Mouse (Mus musculus) liver, adult 2 months (tissue): ENCODE results near the gene Tmem223. TPM values are rescaled to one million over a fixed set of nuclear protein-coding genes. Genes with fewer than 3 reads are reported as not detected.

Experiments
- DNase-seq: peaks from one replicate; pipeline ENCODE4 v3.0.0-alpha.2; 2011; ENCODE audit warnings: low read depth, low spot score; ENCODE audit errors: extremely low read depth
- H3K27ac ChIP-seq: fragments of 200-500 bp; replicated peaks from 2 replicates; pipeline ENCODE4 v1.5.1; 2012; ENCODE audit warnings: low read depth, mild to moderate bottlenecking, control low read depth, inconsistent platforms, low read length; ENCODE audit not compliant: insufficient read depth
- H3K27me3 ChIP-seq: fragments of 200-500 bp; 2 replicates; pipeline ENCODE4 v1.6.1; 2012; ENCODE audit warnings: mild to moderate bottlenecking, moderate library complexity, low read length, inconsistent platforms; ENCODE audit not compliant: control insufficient read depth, insufficient read depth
- H3K36me3 ChIP-seq: fragments of 200-500 bp; 2 replicates; pipeline ENCODE4 v1.6.1; 2012; ENCODE audit warnings: low read length, inconsistent platforms; ENCODE audit not compliant: control insufficient read depth, insufficient read depth
- H3K4me1 ChIP-seq: fragments of 200-500 bp; 2 replicates; pipeline ENCODE4 v1.6.1; 2011; ENCODE audit warnings: low read length; ENCODE audit not compliant: control insufficient read depth, insufficient read depth
- H3K4me3 ChIP-seq: fragments of 200-500 bp; 2 replicates; pipeline ENCODE4 v1.5.1; 2011; ENCODE audit warnings: low read depth, mild to moderate bottlenecking, control low read depth, low read length, moderate library complexity; ENCODE audit not compliant: insufficient read depth
- H3K79me2 ChIP-seq: fragments of 200-500 bp; 2 replicates; pipeline ENCODE4 v1.6.1; 2012; ENCODE audit warnings: inconsistent platforms, mild to moderate bottlenecking, low read length, moderate library complexity; ENCODE audit not compliant: control insufficient read depth, insufficient read depth
- H3K9ac ChIP-seq: fragments of 200-500 bp; 2 replicates; pipeline ENCODE4 v1.6.1; 2012; ENCODE audit warnings: low read depth, mild to moderate bottlenecking, control low read depth, inconsistent platforms, low read length
- CTCF ChIP-seq: fragments of 200-500 bp; IDR thresholded peaks from 2 replicates; pipeline ENCODE4 v1.5.1; 2011; ENCODE audit warnings: low read depth, low read length, control low read depth
- POLR2A ChIP-seq: fragments of 200-500 bp; IDR thresholded peaks from 2 replicates; pipeline ENCODE4 v1.6.1; 2011; ENCODE audit warnings: low read length, control low read depth; ENCODE audit not compliant: insufficient read depth; ENCODE audit errors: extremely low read depth
- WGBS: fragments of 180-500 bp; shearing (Covaris S2); methylation state at CpG from one replicate; pipeline ENCODE4 v1.1.7; 2018; 5-methylcytosine and 5-hydroxymethylcytosine counted together
- polyA plus RNA-seq: library from polyadenylated mRNA; depleted of rRNA; stranded (reverse); fragments of >200 nt; gene quantifications from 2 replicates; pipeline ENCODE4 v1.2.3, GENCODE M21; 2012
- total RNA-seq: library from RNA; depleted of rRNA; stranded (reverse); fragments of >200 nt; gene quantifications from 2 replicates; pipeline ENCODE4 v1.2.3, GENCODE M21; 2014

Tmem223 gene
- total and polyA plus RNA-seq, 2 experiments = 66.9 to 122 TPM

- H3K36me3 ChIP-seq = peaks cover 19% of the 10 kb centered on the region
- TF ChIP-seq CTCF (no peak), POLR2A (peak; percentile 84)
- peak; percentile 74 for DNase-seq
- peak within 1 kb of the TSS; percentile 92 for H3K27ac ChIP-seq
- peaks cover 13% of the 10 kb centered on the region; the same call in 1 of the 2 replicates for H3K4me1 ChIP-seq
- peaks cover 26% of the 10 kb centered on the region; the same call in 1 of the 2 replicates for H3K79me2 ChIP-seq
- under 1% methylated on average over 75 of the region's 75 CpGs for whole genome bisulfite sequencing
- H3K27me3 ChIP-seq = no peaks in the 10 kb centered on the region
- peak within 1 kb of the TSS; percentile 88 for H3K4me3 ChIP-seq
- peak within 1 kb of the TSS; percentile 97 for H3K9ac ChIP-seq
Observed at GRCm38 (mm10) chr19:8756635-8757387, 14.0 kb upstream of the Tmem223 start, which contains the start of gene Nxf1. Nxf1 (plus strand) TSS chr19:8757073.

DNA sequence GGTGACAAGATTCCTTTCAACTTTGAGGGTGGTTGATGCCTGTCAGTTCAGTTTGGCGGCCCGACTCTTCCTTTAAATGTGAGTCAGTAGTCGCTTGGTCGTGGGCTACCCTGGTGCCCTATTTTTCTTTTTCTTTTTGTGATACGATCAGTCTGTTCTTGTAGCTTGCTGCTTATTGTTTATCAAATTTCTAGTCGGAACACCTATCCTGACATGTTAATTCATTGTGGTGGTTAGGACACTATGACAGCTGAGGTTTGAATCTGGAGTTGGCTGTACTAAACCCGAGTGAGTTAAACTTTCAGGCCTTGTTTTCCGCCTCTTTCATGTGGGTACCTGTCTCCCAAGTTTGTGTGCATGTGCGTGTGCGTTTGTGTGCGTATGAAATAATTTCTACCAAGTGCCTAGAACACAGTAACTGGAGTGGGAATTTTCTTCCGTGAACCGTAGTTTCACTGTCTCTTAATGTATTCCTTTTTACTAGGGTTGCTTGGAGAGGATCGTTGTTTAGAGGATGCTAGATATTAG is 13.3 kb upstream of the Tmem223 start:
- DNase-seq = no peak
- TF ChIP-seq POLR2A (no peak), CTCF (no peak)
- WGBS = under 1% methylated on average over 14 of the region's 14 CpGs

GRCm38 (mm10) chr19:8758899-8759298 is 11.9 kb upstream of the Tmem223 start:
- Histone ChIP-seq H3K27me3 (no peaks in the 10 kb centered on the region), H3K4me1 (peaks cover 13% of the 10 kb centered on the region; the same call in 1 of the 2 replicates), H3K27ac (no peak overlapping the region), H3K4me3 (no peak overlapping the region), H3K79me2 (peaks cover 26% of the 10 kb centered on the region; the same call in 1 of the 2 replicates), H3K9ac (no peak overlapping the region), H3K36me3 (peaks cover 20% of the 10 kb centered on the region)
- 72% methylated on average over 2 of the region's 2 CpGs for WGBS
- DNase-seq = no peak
- no peak for TF ChIP-seq POLR2A
- no peak for TF ChIP-seq CTCF

More for the DNA sequence above, 13.3 kb upstream of the Tmem223 start:
- H3K9ac ChIP-seq = peak overlapping the region; percentile 97
- H3K27ac ChIP-seq = peak overlapping the region; percentile 53
- peaks cover 26% of the 10 kb centered on the region; the same call in 1 of the 2 replicates for H3K79me2 ChIP-seq
- peaks cover 14% of the 10 kb centered on the region for H3K36me3 ChIP-seq
- H3K27me3 ChIP-seq = no peaks in the 10 kb centered on the region
- peak overlapping the region; percentile 88 for H3K4me3 ChIP-seq
- H3K4me1 ChIP-seq = peaks cover 13% of the 10 kb centered on the region; the same call in 1 of the 2 replicates

DNA sequence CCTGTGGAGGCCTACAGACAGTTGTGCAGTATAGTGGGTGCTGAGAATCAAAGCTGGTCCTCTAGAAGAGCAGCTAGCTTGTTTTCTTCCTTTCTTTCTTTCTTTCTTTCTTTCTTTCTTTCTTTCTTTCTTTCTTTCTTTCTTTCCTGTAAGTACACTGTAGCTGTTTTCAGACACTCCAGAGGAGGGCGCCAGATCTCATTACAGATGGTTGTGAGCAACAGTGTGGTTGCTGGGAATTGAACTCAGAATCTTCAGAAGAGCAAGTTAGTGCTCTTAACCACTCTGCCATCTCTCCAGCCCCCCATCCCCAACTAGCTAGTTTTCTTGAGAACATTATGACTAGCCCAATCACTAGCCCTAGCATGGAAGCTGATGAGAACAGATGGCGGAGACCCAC is 10.0 kb upstream of the Tmem223 start:
- 98% methylated on average over 2 of the region's 2 CpGs for WGBS
- peaks cover 32% of the 10 kb centered on the region for H3K36me3 ChIP-seq

GRCm38 (mm10) chr19:8763276-8763675 is 7.5 kb upstream of the Tmem223 start:
- Histone ChIP-seq H3K9ac (no peak overlapping the region), H3K36me3 (peaks cover 56% of the 10 kb centered on the region), H3K27me3 (no peaks in the 10 kb centered on the region), H3K79me2 (peaks cover 20% of the 10 kb centered on the region; the same call in 1 of the 2 replicates), H3K4me1 (0 out of 2 replicates have a peak, but pooled peaks cover 2% of the 10 kb centered on the region), H3K4me3 (no peak overlapping the region), H3K27ac (no peak overlapping the region)
- no peak for DNase-seq
- WGBS = 89% methylated on average over 4 of the region's 4 CpGs
- no peak for TF ChIP-seq POLR2A
- TF ChIP-seq CTCF = no peak

More for the DNA sequence above, 10.0 kb upstream of the Tmem223 start:
- Histone ChIP-seq H3K9ac (no peak overlapping the region), H3K4me3 (no peak overlapping the region), H3K4me1 (peaks cover 10% of the 10 kb centered on the region; the same call in 1 of the 2 replicates), H3K27me3 (no peaks in the 10 kb centered on the region), H3K27ac (no peak overlapping the region), H3K79me2 (peaks cover 26% of the 10 kb centered on the region; the same call in 1 of the 2 replicates)
- TF ChIP-seq POLR2A = no peak
- TF ChIP-seq CTCF = no peak
- no peak for DNase-seq
